Mouse (Mus musculus): ENCODE data around the gene Rgp1. TPM values are rescaled to one million over a fixed set of nuclear protein-coding genes. Genes with fewer than 3 reads are reported as not detected.

The Rgp1 gene
- polyA plus RNA-seq, 1 experiment = 56.0 TPM

DNA sequence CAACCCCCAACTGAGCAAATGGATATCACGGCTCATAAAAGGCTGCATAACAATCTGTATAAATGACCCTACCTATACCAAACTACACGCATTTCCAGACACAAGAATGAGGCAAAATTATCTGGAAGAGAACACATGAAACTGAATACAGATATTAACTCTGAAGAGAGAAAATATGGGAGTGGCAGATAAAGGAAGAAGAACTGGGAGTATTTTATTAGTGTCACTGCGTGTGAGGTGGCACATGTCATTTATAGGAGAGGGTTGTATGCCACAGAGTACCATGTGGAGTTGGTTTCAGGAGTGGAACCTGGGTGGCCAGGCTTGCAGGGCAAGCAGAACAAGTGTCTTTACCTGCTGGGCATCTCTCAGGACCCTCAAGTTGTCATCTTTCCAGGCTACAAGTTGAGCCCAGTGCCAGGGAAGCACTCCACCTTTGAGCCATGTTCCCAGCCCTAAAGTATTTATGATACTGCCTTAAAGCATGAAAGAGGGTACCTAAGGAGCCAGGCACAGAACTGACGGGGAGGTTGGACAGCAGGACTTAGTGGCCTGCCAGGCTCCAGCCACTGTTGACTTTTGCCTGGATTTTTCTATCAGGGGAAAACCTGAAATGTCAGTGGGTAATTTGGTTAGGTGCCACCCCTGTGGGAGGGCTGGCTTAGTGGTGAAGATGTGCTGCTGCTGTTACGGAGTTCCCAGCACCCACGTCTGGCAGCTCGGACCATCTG, 20.3 kb downstream of the Rgp1 start:
- no peak for DNase-seq (ENCODE audit: low read depth)
- TF ChIP-seq CTCF (IDR thresholded peaks at IDR 0.05; ENCODE audit: borderline replicate concordance, extremely low read depth, insufficient read depth, insufficient read length) (no peak), POLR2A (IDR thresholded peaks at IDR 0.05; ENCODE audit: borderline replicate concordance, extremely low read depth, insufficient read depth, insufficient read length, poor library complexity, severe bottlenecking) (no peak)

DNA sequence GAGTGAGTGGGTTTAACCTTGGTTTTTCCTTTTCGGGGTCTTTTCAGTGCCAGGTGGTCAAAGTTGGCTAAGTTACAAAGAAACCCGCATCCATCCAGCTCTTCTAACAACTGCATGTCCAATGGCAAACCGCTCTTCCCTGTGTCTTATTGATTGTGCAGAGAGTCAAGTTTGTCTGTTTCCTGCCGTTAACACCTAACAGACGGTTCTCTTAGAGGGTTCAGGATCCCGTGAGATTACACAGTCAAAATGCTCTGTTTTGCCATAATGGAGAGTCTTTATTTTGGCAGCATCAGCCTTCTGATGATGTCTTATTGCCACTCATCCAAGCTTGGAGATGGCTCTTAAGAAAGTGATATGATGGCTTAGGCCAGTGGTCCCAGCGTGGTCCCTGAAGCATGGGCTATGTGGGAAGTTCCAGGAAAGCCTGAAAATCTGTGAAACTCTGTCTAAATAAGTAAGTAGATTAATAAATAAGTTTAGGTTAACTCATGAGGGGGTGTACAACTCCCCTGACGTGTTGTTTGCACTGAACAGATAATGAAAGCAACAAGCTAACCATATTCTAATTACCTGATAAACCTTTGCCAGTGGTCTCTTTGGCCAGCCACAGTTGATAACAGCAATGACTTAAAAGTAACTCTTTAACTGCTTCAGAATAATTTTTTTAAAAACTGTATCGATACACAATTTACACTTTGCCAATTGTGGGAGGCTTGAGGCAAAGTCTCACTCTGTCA, 21.9 kb downstream of the Rgp1 start:
- no peak for TF ChIP-seq POLR2A (IDR thresholded peaks at IDR 0.05; ENCODE audit: borderline replicate concordance, extremely low read depth, insufficient read depth, insufficient read length, poor library complexity, severe bottlenecking)
- no peak for TF ChIP-seq CTCF (IDR thresholded peaks at IDR 0.05; ENCODE audit: borderline replicate concordance, extremely low read depth, insufficient read depth, insufficient read length)
- no peak for DNase-seq (ENCODE audit: low read depth)

DNA sequence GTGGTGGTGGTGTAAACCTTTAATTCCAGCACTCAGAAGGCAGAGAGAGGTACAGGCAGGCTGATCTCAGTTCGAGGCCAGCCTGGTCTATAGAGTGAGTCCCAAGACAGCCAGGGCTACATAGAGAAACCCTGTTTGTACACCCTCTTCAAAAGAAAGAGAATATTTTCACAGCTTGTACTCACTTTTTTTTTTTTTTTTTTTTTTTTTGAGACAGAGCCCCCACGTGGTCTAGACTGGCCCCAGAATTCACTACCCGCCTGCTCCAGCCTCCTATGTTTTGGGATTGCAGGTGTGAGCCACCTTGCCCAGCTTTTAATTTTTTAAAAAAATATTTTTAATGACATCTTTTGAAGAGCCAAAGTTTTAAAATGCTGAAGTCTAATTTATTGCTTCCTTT, 25.6 kb downstream of the Rgp1 start:
- no peak for DNase-seq (ENCODE audit: low read depth)
- TF ChIP-seq CTCF (IDR thresholded peaks at IDR 0.05; ENCODE audit: borderline replicate concordance, extremely low read depth, insufficient read depth, insufficient read length) = no peak
- TF ChIP-seq POLR2A (IDR thresholded peaks at IDR 0.05; ENCODE audit: borderline replicate concordance, extremely low read depth, insufficient read depth, insufficient read length, poor library complexity, severe bottlenecking) = no peak

DNA sequence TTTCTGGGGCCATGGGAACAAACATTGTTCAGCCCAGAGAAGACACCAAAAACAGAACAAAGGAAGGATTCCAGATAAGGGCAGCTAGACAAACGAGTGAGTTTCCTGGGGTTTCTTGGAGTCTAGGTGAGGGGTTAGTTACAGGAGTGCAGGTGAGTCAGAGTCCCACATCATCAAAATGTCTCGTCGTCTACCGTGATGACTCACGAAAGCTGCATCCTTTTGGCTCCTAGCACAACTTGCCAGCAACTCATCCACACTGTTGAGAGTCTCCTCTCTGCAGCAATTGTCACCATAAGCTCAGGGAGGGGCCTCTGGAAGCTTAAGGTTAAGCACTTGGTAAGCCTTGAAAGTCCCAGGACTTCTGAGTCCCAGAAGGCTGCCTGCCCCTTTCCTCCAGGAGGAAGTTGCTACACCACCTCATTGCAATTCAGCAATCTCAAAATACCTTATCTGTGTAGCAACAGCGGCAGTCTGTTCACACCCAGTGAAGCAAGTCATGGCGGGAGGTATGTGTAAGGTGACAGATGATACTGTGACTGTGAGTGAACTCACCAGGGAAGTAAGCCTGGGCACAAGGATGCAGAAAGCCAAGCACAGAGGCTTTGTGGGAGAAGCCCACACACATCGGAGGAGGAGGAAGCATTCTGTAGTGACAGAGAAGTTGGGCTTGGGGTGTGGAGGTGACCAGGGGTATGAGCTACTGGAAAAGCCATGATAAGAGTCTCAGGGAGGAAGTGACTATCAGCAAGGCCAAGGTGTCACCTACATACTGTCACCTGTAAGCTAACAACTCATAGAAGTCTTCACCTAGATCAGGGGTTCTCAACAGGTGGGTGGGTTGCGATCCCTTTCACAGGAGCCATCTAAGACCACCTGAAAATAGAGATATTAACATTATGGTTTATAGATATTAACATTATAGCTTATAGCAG, 26.5 kb downstream of the Rgp1 start:
- no peak for DNase-seq (ENCODE audit: low read depth)
- no peak for TF ChIP-seq CTCF (IDR thresholded peaks at IDR 0.05; ENCODE audit: borderline replicate concordance, extremely low read depth, insufficient read depth, insufficient read length)
- TF ChIP-seq POLR2A (IDR thresholded peaks at IDR 0.05; ENCODE audit: borderline replicate concordance, extremely low read depth, insufficient read depth, insufficient read length, poor library complexity, severe bottlenecking) = no peak

DNA sequence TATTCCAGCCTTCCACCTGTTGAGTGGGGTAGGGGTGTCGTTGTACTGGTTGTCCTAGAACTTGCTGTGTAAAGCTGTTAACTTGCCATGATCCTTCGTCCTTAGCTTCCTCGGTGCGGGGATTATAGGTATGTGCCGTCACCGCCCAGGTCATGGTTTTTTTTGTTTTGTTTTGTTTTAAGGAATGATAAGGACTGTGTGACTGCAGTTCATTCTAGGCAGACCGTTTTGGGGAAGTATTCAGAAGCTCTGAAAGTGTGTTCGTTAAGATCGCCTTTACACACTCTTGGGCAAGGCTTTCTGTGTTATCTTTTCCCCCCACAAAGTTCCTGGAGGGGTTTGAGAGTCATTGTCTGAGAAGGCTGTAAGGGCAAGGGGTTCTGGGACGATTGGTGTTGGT, 34.0 kb downstream of the Rgp1 start:
- no peak for DNase-seq (ENCODE audit: low read depth)
- no peak for TF ChIP-seq POLR2A (IDR thresholded peaks at IDR 0.05; ENCODE audit: borderline replicate concordance, extremely low read depth, insufficient read depth, insufficient read length, poor library complexity, severe bottlenecking)
- TF ChIP-seq CTCF (IDR thresholded peaks at IDR 0.05; ENCODE audit: borderline replicate concordance, extremely low read depth, insufficient read depth, insufficient read length) = no peak

DNA sequence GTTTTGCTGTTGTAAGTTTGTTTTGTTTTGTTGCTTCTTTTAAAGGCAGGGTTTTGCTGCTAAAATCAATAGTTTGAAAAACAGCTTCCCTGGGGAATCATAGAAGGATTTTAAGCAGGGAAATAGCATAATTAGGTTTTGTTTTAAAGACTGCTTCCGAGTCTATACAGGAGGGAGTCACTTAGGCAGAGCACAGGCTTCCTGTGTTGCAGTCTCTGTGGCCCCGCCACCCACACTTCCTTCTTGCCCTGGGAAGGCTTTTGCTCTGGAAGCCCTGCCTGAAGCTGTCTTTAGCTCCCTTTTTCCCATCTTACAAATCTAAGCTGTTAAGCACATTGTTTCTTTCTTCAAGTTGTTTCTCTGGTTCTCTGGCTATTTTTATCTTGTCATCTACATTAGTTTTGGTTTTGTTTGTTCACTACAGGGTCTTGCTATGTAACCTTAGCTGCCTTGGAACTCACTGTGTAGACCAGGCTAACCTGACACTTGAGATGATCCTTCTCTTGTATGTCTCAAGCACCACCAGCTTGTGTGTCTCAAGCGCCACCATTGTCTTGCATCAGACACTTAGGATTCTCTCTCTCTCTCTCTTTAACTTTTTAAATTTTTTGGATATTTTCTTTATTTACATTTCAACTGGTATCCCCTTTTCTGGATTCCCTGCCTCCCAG, 34.7 kb downstream of the Rgp1 start:
- TF ChIP-seq CTCF (IDR thresholded peaks at IDR 0.05; ENCODE audit: borderline replicate concordance, extremely low read depth, insufficient read depth, insufficient read length) = no peak
- TF ChIP-seq POLR2A (IDR thresholded peaks at IDR 0.05; ENCODE audit: borderline replicate concordance, extremely low read depth, insufficient read depth, insufficient read length, poor library complexity, severe bottlenecking) = no peak
- DNase-seq (ENCODE audit: low read depth) = no peak

DNA sequence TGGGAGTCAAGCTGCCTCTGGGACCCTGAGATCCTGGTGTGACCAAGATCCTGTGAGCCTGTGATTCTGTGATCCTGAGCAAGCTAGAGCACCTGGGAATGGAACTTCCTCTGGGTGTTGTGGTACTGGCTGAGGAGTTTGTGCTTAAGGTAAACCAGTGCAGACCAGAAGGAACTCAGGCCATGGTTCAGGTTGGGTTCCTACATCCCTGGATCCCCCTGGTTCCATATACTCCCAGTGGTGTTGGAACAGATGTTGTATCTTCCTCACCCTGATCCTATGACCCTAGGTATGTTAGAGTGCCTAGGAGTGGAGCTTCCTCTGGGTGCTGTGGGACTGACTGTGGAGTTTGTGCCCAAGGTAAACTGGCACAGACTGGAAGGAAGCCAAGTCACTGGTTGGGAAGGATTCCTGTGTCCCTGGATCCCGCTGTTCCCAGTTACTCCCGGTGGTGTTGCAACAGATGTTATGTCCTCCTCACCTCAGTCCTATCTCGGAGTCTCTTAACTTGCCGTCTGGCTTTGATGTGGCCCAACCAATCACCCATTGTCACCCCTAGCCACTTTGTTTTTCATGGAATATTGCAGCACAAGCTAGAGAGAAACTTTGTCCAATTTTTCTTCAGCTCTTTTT, 41.7 kb downstream of the Rgp1 start:
- TF ChIP-seq POLR2A (IDR thresholded peaks at IDR 0.05; ENCODE audit: borderline replicate concordance, extremely low read depth, insufficient read depth, insufficient read length, poor library complexity, severe bottlenecking) = no peak
- no peak for TF ChIP-seq CTCF (IDR thresholded peaks at IDR 0.05; ENCODE audit: borderline replicate concordance, extremely low read depth, insufficient read depth, insufficient read length)
- DNase-seq (ENCODE audit: low read depth) = no peak

DNA sequence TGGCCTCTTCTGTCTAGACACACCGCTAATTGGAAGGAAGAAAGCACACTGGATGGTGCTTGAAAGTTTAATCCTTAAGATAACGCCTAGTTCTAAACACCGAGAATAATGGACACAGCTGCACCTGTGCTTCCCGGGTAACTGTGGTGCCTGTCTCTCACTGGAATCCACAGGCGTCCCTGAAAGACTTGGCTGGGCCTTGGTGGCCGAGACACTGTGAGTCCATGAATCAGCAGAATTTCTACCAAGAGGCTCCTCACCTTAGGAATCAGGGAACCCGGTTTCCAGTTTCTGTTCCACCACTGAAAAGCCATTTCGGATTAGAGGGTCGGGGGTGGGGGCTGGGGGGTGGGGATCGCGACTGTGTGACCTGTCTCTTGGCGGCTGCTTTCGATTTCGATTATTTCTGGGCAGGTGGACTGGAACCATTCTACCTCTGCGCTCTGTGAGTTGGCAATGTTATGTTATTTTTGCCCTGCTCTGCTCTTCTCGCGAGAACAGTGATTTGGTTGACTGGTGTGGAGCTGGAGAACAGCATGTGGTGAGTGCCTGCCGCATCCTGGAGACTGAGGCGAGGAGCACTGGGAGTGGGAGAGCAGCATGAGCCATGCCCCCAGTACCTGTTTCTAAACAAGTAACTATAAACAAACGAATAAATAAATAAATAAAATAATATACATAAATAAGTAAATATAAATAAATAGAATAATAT, 50.7 kb downstream of the Rgp1 start:
- peak; percentile 76 for DNase-seq (ENCODE audit: low read depth)
- TF ChIP-seq POLR2A (IDR thresholded peaks at IDR 0.05; ENCODE audit: borderline replicate concordance, extremely low read depth, insufficient read depth, insufficient read length, poor library complexity, severe bottlenecking) (no peak), CTCF (IDR thresholded peaks at IDR 0.05; ENCODE audit: borderline replicate concordance, extremely low read depth, insufficient read depth, insufficient read length) (no peak)

DNA sequence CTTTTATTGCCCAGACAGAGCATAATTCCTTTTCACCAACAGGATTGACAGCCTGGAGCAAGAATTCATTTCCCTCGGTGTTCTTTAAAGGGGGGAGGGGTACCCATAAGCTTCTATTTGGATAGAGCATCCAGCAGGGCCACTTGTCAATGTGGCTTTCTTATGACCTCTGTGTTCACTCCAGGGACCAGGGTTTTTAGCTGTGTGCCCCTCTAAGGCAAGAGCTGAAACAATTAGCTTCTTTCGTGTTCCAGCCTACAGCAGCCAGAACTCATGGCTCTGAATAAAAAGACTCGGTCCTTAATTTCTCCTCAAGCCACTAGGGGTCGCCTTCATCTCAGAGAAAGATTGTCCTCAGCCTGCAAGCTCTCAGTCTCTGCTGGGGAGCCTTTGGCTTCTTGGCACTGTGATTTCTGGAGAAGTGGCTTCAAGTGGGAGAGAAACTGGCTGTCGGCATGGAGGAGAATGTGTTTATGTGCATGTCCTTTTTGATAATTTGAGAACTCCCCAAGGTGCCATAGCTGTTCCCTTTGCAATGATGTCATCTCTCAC, 51.6 kb downstream of the Rgp1 start:
- TF ChIP-seq POLR2A (IDR thresholded peaks at IDR 0.05; ENCODE audit: borderline replicate concordance, extremely low read depth, insufficient read depth, insufficient read length, poor library complexity, severe bottlenecking) (no peak), CTCF (IDR thresholded peaks at IDR 0.05; ENCODE audit: borderline replicate concordance, extremely low read depth, insufficient read depth, insufficient read length) (peak; percentile 88)

More for the DNA sequence above, 51.6 kb downstream of the Rgp1 start:
- DNase-seq (ENCODE audit: low read depth) = peak; percentile 96

All from brain, embryonic 14.5 days (tissue).